Mouse (Mus musculus) adrenal gland, adult 8-10 months (tissue): ENCODE data around the gene Atoh8. TPM values are rescaled to one million over a fixed set of nuclear protein-coding genes. Genes with fewer than 3 reads are reported as not detected.

Experiments
- DNase-seq: peaks from one replicate; pipeline ENCODE4 v3.0.0; 2022
- total RNA-seq, 4 experiments: library from RNA; stranded (reverse); gene quantifications; 2 replicates each; pipeline ENCODE4 v1.2.4; 2022

The Atoh8 gene
- total RNA-seq, 4 experiments from 2014 or later: 1.8 to 3.9 (median 2.2) TPM

GRCm38 (mm10) chr6:72253911-72254587 lies 18.7 kb upstream of the Atoh8 start:
- no peak for DNase-seq

GRCm38 (mm10) chr6:72253168-72253567 lies 17.8 kb upstream of the Atoh8 start:
- DNase-seq: no peak

DNA sequence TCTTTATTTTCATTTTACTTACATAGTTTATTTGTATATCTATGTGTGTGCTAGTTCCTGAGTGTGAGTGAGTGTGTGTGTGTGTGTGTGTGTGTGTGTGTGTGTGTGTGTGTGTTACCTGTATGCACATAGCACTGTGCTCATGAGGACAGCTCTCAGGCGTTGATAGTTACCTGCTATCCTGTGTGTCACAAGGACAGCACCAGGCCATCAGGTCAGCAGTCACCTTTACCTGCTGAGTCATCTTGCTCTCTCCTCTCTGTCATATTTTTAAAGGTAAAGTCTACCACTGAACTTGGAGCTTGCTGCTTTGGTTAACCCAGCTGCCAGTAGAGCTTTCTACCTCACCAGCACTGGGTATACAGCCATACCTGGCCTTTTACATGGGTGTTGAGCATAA lies 17.1 kb upstream of the Atoh8 start:
- DNase-seq: no peak

DNA sequence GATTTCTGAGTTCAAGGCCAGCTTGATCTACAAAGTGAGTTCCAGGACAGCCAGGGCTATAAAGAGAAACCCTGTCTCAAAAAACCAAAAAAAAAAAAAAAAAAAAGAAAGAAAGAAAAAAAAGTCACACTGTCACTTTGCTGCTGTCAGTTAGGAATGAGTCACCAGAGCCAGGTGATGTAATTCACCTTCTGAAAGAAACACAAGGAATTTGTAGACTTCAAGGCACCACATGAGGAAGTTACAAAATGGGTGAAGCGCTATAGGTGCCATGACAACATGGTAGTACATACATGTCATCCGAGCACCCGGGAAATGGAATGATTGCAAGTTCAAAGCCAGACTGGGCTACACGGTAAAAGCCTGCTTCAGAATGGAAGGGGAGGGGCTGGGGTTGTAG lies 14.6 kb upstream of the Atoh8 start:
- DNase-seq: no peak

DNA sequence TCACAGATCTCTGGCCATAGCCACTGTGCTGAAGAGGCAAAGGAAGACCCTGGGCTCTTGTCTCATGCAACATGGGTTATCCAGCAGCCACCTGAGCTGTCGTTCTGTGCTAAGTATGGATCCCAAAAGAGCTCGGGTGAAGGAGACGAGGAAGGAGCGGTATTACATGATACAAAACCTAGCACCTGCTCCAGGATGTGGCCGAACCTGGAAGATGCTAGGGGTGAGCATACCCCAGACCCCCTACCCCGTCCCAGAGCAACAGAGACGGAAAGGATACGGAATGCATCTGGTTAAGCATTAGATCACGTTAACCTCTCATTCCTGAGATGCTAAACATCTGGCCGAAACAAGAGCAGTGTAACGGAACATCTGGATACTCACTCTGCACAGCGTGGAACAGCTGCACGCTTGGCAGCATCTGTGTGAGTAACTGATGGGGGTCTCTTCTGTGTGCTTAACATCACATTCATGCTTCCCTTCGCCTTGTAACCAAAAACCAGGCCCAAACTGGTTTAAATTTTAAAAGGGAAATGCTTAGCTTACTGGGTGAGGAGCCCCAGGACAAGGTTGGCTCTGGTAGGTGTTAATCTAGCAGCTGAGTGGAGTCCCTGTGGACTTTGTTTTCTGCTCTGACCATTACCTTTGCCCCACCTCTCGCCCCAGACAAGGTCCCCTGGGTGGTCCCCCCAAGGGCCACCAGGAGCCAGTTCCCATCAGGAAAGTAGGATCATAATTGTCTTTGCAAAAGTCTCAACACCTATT lies 13.0 kb upstream of the Atoh8 start:
- no peak for DNase-seq

- DNase-seq: no peak
Measured at GRCm38 (mm10) chr6:72246303-72246702, 10.9 kb upstream of the Atoh8 start.

- no peak for DNase-seq
Measured at GRCm38 (mm10) chr6:72244569-72245285, 9.3 kb upstream of the Atoh8 start.

- DNase-seq: peak; percentile 76
Measured at GRCm38 (mm10) chr6:72244144-72244549, 8.8 kb upstream of the Atoh8 start.

DNA sequence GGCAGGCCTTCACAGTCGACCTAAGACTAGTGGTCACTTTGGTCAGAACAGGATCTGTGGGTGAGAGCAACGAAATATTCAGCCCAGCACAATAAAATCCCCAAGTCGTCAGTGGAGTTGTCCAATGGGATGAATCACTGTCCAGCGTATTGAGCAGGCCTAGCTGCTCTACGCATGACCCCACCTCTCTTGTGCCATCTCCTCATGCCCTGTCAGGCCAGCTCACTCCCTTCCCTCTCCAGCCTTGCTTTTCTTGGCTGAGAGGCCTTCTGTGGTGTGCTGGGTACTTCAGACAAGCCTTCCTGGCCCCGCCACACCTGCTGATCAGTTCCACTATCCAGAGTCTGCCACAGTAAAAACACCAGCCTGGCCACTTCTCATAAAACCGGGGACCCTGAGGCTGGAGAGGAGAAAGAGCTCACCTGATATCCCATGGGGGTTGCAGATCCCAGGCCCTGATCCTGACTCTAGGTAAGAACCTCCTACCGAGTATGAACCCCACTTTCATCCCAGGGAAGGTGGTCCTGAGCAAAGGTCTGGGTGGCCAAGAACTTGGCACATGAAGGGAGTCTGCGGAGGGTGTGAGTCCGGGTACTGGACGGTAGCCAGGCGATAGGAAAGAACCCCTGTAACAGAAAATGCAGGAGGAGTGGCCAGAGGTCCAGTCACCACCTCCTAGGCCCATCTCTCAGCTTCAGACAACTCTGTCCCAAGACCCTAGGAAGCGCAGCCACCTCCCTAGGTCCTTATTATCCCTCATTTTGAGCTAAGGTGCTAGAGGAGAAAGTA lies 7.3 kb upstream of the Atoh8 start:
- DNase-seq: no peak

- DNase-seq: no peak
Measured at GRCm38 (mm10) chr6:72241843-72242154, 6.4 kb upstream of the Atoh8 start.

GRCm38 (mm10) chr6:72241133-72241842 lies 5.9 kb upstream of the Atoh8 start:
- DNase-seq: no peak

GRCm38 (mm10) chr6:72240042-72240441 lies 4.7 kb upstream of the Atoh8 start:
- DNase-seq: no peak

DNA sequence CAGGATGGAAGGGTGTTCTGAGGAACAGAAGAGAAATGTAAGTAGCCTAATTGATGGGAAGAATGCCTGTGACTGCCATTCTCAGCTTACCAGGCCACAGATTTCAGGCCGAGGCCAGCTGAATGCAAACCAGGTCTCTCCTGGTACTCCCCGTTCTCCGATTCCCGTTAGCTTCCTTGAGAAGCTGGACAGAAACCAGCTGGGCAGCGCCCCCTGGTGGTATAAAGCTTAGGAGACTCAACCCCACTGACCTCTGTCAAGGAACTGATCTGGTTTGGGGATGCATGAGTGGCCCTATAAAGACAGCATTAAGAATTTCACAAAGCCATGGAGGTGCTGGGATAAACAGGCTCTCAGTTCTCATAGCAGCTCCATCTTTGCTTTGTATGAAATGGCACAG lies 1.7 kb upstream of the Atoh8 start:
- DNase-seq: peak; percentile 70

- DNase-seq: no peak
Measured at GRCm38 (mm10) chr6:72235807-72236407, 530 bp upstream of the Atoh8 start.

GRCm38 (mm10) chr6:72234372-72235097 lies 842 bp downstream of the Atoh8 start:
- DNase-seq: no peak

DNA sequence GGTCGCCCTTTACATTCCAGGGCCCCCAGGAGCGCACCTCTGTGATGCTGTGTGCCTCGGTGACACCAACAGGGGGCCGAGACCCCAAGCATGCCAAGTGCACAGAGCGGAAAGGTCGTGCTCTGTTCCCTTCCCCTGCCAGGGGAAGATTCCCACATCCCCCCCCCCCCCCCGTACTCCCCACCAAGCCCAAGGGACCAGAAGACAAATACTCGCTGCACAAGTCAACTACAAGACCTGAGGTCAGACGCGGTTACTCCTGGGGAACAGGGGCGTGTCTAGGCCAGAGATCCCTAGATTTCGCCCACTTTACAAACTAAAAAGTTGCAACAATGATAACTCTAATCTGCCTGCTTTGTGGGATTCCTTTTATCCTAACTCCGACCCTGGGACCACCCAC lies 1.4 kb downstream of the Atoh8 start:
- no peak for DNase-seq

DNA sequence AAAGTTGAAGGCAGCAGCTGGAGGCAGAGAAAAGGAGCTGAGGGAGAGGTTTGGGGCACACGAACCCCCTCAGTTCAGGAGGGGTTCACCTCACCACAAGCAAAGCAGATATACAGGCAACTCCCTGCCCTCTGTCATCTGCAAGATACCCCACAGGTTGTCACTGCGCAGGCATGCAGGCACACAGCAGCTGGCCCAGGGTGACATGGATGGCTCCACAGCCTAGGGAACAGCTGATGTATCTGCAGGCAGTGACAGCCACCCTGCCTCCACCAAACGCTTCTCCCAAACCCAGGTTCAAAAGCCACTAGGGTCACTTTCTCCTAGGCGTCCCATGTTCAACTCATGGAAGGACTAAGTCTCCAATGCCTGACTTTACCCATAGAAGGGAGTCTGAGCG lies 2.5 kb downstream of the Atoh8 start:
- DNase-seq: no peak

- no peak for DNase-seq
Measured at GRCm38 (mm10) chr6:72232411-72232810, 3.0 kb downstream of the Atoh8 start.

DNA sequence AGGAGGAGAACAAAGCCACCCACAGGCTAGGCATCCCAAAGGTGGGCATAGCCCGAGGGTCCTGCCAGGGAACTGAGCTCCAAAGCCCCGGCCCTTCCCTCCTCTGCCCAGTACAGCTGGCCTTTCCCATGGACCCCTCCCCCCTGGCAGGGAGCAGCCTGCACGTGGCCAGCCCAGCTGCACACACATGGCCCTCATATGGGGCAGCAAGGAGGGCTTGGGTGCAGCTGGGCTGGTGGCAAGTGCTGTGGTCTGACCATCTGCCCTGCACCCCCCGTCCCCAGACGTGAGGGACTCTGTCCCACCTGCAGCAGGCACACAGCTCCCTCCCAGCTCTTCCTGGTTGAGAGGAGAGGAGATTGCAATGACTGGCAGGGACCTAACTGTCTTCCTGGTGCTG lies 4.5 kb downstream of the Atoh8 start:
- no peak for DNase-seq

GRCm38 (mm10) chr6:72227665-72228265 lies 7.6 kb downstream of the Atoh8 start:
- no peak for DNase-seq

DNA sequence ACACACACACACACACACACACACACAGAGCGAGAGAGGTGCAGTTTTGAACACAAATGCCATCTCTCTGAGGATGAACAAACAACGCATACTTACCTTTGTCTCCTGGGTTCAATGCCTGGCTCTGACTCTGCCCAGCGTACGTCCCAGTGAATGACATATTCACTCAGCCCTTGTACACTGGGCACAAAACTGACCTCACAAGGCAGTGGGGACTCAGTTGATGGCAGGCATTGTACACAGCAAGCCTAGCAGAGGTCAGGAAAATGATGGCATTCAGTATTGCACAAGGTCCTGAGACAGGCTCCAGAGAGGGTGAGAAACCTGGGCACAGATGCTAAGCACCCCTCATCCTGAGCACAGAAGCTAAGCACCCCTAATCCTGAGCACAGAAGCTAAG lies 8.4 kb downstream of the Atoh8 start:
- DNase-seq: no peak
